Mouse (Mus musculus) stomach, embryonic 14.5 days (tissue): Measurements from ENCODE around the gene Tbkbp1. TPM values are rescaled to one million over a fixed set of nuclear protein-coding genes. Genes with fewer than 3 reads are reported as not detected.

Experiments
- ATAC-seq: fragments of 200-750 bp; cut with Nextera tagmentation; 2 replicates; pipeline ENCODE4 v1.8.0; 2017; ENCODE audit warnings: low read depth, moderate TSS enrichment; ENCODE audit not compliant: insufficient number of reproducible peaks, insufficient read depth, low FRiP score
- H3K27ac ChIP-seq: fragments of 300-500 bp; sonication (generic); 2 replicates; pipeline ENCODE4 v1.5.1; 2014; ENCODE audit warnings: mild to moderate bottlenecking, low read length, moderate library complexity, mixed read lengths
- H3K27me3 ChIP-seq: fragments of 300-500 bp; sonication (generic); 2 replicates; pipeline ENCODE4 v1.6.1; 2014; ENCODE audit warnings: low read length, control low read depth, mixed read lengths; ENCODE audit not compliant: control insufficient read depth, insufficient read depth
- H3K36me3 ChIP-seq: fragments of 300-500 bp; sonication (generic); 2 replicates; pipeline ENCODE4 v1.6.1; 2014; ENCODE audit warnings: mild to moderate bottlenecking, control low read depth, low read length, moderate library complexity, mixed read lengths; ENCODE audit not compliant: control insufficient read depth, insufficient read depth
- H3K4me1 ChIP-seq: fragments of 300-500 bp; sonication (generic); 2 replicates; pipeline ENCODE4 v1.6.1; 2014; ENCODE audit warnings: low read length, control low read depth, mixed read lengths; ENCODE audit not compliant: control insufficient read depth, insufficient read depth
- H3K4me2 ChIP-seq: fragments of 300-500 bp; sonication (generic); replicated peaks from 2 replicates; pipeline ENCODE4 v1.6.1; 2014; ENCODE audit warnings: low read depth, low read length, control low read depth
- H3K4me3 ChIP-seq: fragments of 300-500 bp; sonication (generic); 2 replicates; pipeline ENCODE4 v1.5.1; 2014; ENCODE audit warnings: low read depth, low read length, control low read depth
- H3K9ac ChIP-seq: fragments of 300-500 bp; sonication (generic); replicated peaks from 2 replicates; pipeline ENCODE4 v1.6.1; 2014; ENCODE audit warnings: low read depth, mild to moderate bottlenecking, control low read depth, low read length, moderate library complexity, mixed read lengths
- H3K9me3 ChIP-seq: fragments of 300-500 bp; sonication (generic); 2 replicates; pipeline ENCODE4 v1.6.1; 2016; ENCODE audit warnings: low read depth, low read length, control low read depth; ENCODE audit not compliant: control insufficient read depth
- WGBS: fragments of 180-500 bp; shearing (Covaris S2); extraction: QIAGEN DNeasy Blood & Tissue Kit; methylation state at CpG from one replicate; pipeline ENCODE4 v1.1.7; 2014; 5-methylcytosine and 5-hydroxymethylcytosine counted together
- polyA plus RNA-seq: library from polyadenylated mRNA; unstranded; fragments of >200 nt; fragmentation: Nextera tagmentation; extraction: Ambion mirVana; gene quantifications from 2 replicates; pipeline ENCODE4 v1.2.1, GENCODE M21; 2014

The Tbkbp1 gene
- polyA plus RNA-seq, 1 experiment from 2014 or later = 3.7 TPM

GRCm38 (mm10) chr11:97143196-97143900, 7.9 kb downstream of the Tbkbp1 start:
- Histone ChIP-seq H3K4me2 (no peak overlapping the region), H3K9me3 (no peaks in the 10 kb centered on the region), H3K4me3 (no peak overlapping the region), H3K27me3 (peaks cover 10% of the 10 kb centered on the region; the same call in 1 of the 2 replicates), H3K4me1 (peaks cover 11% of the 10 kb centered on the region; the same call in 1 of the 2 replicates), H3K9ac (no peak overlapping the region), H3K27ac (no peak overlapping the region), H3K36me3 (peaks cover 7% of the 10 kb centered on the region; the same call in 1 of the 2 replicates)
- 70% methylated on average over 9 of the region's 9 CpGs for WGBS
- no peak for ATAC-seq

GRCm38 (mm10) chr11:97142159-97142608, 9.1 kb downstream of the Tbkbp1 start:
- H3K9me3 ChIP-seq = no peaks in the 10 kb centered on the region
- H3K4me1 ChIP-seq = peaks cover 12% of the 10 kb centered on the region; the same call in 1 of the 2 replicates
- no peak overlapping the region for H3K27ac ChIP-seq
- no peak overlapping the region for H3K4me2 ChIP-seq
- no peak for ATAC-seq
- H3K36me3 ChIP-seq = peaks cover 8% of the 10 kb centered on the region; the same call in 1 of the 2 replicates
- peaks cover 10% of the 10 kb centered on the region; the same call in 1 of the 2 replicates for H3K27me3 ChIP-seq
- no peak overlapping the region for H3K9ac ChIP-seq
- WGBS = 69% methylated on average over 8 of the region's 8 CpGs
- no peak overlapping the region for H3K4me3 ChIP-seq

GRCm38 (mm10) chr11:97140811-97141210, 10.5 kb downstream of the Tbkbp1 start:
- Histone ChIP-seq H3K4me1 (peaks cover 12% of the 10 kb centered on the region; the same call in 1 of the 2 replicates), H3K9me3 (no peaks in the 10 kb centered on the region), H3K27ac (no peak overlapping the region), H3K36me3 (peaks cover 8% of the 10 kb centered on the region; the same call in 1 of the 2 replicates), H3K27me3 (peaks cover 10% of the 10 kb centered on the region; the same call in 1 of the 2 replicates), H3K9ac (no peak overlapping the region), H3K4me2 (no peak overlapping the region), H3K4me3 (no peak overlapping the region)
- WGBS = 59% methylated on average over 4 of the region's 4 CpGs
- no peak for ATAC-seq

- Histone ChIP-seq H3K9me3 (no peaks in the 10 kb centered on the region), H3K27ac (no peak overlapping the region), H3K4me2 (peak overlapping the region; percentile 56), H3K9ac (no peak overlapping the region), H3K4me3 (peak overlapping the region; percentile 26), H3K4me1 (peaks cover 12% of the 10 kb centered on the region; the same call in 1 of the 2 replicates), H3K27me3 (peaks cover 10% of the 10 kb centered on the region; the same call in 1 of the 2 replicates), H3K36me3 (peaks cover 4% of the 10 kb centered on the region; the same call in 1 of the 2 replicates)
- 24% methylated on average over 15 of the region's 15 CpGs for WGBS
- no peak for ATAC-seq
These were observed 12.0 kb downstream of the Tbkbp1 start for GRCm38 (mm10) chr11:97139256-97139655.

GRCm38 (mm10) chr11:97138554-97139226, 12.6 kb downstream of the Tbkbp1 start:
- no peaks in the 10 kb centered on the region for H3K9me3 ChIP-seq
- H3K4me3 ChIP-seq = peak overlapping the region; percentile 26
- no peak overlapping the region for H3K9ac ChIP-seq
- no peak overlapping the region for H3K27ac ChIP-seq
- no peak for ATAC-seq
- 21% methylated on average over 63 of the region's 69 CpGs for WGBS
- peaks cover 10% of the 10 kb centered on the region; the same call in 1 of the 2 replicates for H3K27me3 ChIP-seq
- H3K4me2 ChIP-seq = peak overlapping the region; percentile 56
- peaks cover 4% of the 10 kb centered on the region; the same call in 1 of the 2 replicates for H3K36me3 ChIP-seq
- H3K4me1 ChIP-seq = peaks cover 12% of the 10 kb centered on the region; the same call in 1 of the 2 replicates

GRCm38 (mm10) chr11:97133270-97133669, 18.0 kb downstream of the Tbkbp1 start:
- WGBS = 34% methylated on average over 5 of the region's 5 CpGs
- Histone ChIP-seq H3K9me3 (no peaks in the 10 kb centered on the region), H3K9ac (no peak overlapping the region), H3K4me2 (no peak overlapping the region), H3K36me3 (peaks cover 2% of the 10 kb centered on the region; the same call in 1 of the 2 replicates), H3K27me3 (no peaks in the 10 kb centered on the region), H3K27ac (no peak overlapping the region), H3K4me1 (0 out of 2 replicates have a peak, but pooled peaks cover under 1% of the 10 kb centered on the region), H3K4me3 (no peak overlapping the region)
- ATAC-seq = no peak

- Histone ChIP-seq H3K9me3 (no peaks in the 10 kb centered on the region), H3K9ac (no peak overlapping the region), H3K4me2 (no peak overlapping the region), H3K27me3 (no peaks in the 10 kb centered on the region), H3K36me3 (no peaks in the 10 kb centered on the region), H3K4me1 (no peaks in the 10 kb centered on the region), H3K4me3 (no peak overlapping the region), H3K27ac (no peak overlapping the region)
- WGBS = 16% methylated on average over 6 of the region's 6 CpGs
- no peak for ATAC-seq
These were observed 19.1 kb downstream of the Tbkbp1 start for GRCm38 (mm10) chr11:97132185-97132584.

- H3K4me1 ChIP-seq = no peaks in the 10 kb centered on the region
- H3K27me3 ChIP-seq = no peaks in the 10 kb centered on the region
- no peak for ATAC-seq
- no peaks in the 10 kb centered on the region for H3K36me3 ChIP-seq
- H3K4me2 ChIP-seq = no peak overlapping the region
- no peaks in the 10 kb centered on the region for H3K9me3 ChIP-seq
- H3K9ac ChIP-seq = no peak overlapping the region
- no peak overlapping the region for H3K4me3 ChIP-seq
- H3K27ac ChIP-seq = no peak overlapping the region
- WGBS = 72% methylated on average over 2 of the region's 2 CpGs
These were observed 19.6 kb downstream of the Tbkbp1 start for GRCm38 (mm10) chr11:97131683-97132082.
